Mouse (Mus musculus) spleen, postnatal 36 days (tissue): ENCODE measurements around the gene Bmp3.

Experiments
- DNase-seq, 2 experiments: peaks; one replicate each; pipeline ENCODE4 v3.0.0; 2022; ENCODE audit warnings: low spot score in 2 of 2, mixed read lengths in 1 of 2

Gene Bmp3

GRCm38 (mm10) chr5:98854264-98854626 lies at the start of gene Bmp3:
TSS of gene Bmp3 (plus strand) at chr5:98854415.
- DNase-seq: no peak

DNA sequence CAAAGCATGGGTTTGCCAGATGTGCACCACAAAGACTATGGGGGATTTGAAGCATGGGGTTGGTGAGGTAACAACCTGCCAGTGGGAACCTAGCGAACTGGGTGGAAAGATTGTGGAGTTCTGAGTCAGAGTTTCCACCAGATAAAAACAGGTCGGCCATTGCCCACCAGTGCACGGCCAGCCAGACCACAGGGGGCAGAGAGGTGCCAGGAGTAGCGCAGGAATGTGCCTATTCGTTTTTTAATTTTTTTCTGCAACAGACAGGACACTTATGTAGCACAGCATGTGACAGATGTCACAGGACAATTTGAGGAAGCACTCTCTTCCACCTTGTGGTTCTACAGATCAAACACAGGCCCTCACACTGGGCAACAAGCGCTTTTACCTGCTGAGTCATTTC lies 49.5 kb upstream of the Bmp3 start:
- DNase-seq: no peak

DNA sequence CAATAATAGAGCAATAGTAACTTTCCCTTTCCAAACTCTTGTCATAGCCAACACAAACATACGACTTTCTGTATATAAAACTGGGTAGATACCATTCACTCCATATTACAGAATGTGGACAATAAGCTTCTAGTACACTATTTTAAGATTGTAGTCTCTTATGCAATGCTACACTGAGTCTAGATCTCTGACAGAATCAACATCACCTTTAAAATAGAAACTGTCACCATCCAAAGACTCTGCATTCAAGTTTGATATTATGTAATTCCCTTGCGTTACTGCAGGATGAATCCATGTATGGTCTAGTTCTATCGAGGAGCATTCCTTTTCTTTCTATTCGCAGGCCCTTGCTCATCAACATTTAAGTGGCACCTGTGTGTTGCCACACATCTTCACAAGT lies 47.7 kb upstream of the Bmp3 start:
- no peak for DNase-seq

- no peak for DNase-seq
Observed at GRCm38 (mm10) chr5:98807022-98807421, 47.2 kb upstream of the Bmp3 start.

DNA sequence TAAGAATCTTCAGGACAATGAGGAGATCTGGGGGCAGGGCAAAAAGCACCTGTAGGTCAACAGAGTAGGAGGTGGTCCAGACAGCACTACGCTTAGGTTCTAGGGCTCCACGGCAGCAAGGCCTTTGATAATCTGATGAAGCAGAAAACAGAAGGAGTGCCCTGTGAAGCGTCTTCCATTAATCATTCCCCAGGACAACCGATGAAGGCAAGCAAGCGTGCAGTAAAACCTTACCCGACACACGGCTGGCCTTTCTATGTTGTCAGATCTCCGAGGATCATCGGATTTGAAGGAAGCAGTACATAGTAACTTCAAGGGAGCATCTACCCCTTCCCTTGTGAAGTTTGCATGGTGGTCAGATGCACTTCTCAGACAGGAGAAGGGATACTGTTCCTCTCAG lies 46.3 kb upstream of the Bmp3 start:
- DNase-seq: no peak

GRCm38 (mm10) chr5:98812380-98812779 lies 41.8 kb upstream of the Bmp3 start:
- DNase-seq: no peak

- no peak for DNase-seq
Observed at GRCm38 (mm10) chr5:98815269-98815668, 38.9 kb upstream of the Bmp3 start.

- no peak for DNase-seq
Observed at GRCm38 (mm10) chr5:98833760-98834159, 20.5 kb upstream of the Bmp3 start.

DNA sequence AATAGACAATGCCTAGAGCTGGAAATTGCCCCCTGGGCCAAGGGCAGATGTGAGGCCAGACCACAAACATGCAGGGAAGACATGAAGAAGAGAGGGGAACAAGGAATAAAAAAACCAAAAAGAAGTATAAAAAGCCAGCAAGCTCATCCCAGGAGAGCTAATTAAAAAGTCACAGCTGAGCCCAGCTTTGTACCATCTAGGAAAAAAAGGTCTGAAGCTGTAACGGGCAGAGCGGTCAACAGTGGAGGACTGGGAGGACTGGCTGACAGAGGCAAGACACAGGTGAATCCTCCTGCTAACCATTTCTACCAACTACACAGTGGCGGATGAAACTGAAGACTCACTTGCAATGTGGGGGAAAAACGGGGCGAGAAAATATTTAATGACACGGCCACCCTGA lies 19.9 kb upstream of the Bmp3 start:
- no peak for DNase-seq

- no peak for DNase-seq
Observed at GRCm38 (mm10) chr5:98842600-98843310, 11.5 kb upstream of the Bmp3 start.

- no peak for DNase-seq
Observed at GRCm38 (mm10) chr5:98844664-98845063, 9.6 kb upstream of the Bmp3 start.

DNA sequence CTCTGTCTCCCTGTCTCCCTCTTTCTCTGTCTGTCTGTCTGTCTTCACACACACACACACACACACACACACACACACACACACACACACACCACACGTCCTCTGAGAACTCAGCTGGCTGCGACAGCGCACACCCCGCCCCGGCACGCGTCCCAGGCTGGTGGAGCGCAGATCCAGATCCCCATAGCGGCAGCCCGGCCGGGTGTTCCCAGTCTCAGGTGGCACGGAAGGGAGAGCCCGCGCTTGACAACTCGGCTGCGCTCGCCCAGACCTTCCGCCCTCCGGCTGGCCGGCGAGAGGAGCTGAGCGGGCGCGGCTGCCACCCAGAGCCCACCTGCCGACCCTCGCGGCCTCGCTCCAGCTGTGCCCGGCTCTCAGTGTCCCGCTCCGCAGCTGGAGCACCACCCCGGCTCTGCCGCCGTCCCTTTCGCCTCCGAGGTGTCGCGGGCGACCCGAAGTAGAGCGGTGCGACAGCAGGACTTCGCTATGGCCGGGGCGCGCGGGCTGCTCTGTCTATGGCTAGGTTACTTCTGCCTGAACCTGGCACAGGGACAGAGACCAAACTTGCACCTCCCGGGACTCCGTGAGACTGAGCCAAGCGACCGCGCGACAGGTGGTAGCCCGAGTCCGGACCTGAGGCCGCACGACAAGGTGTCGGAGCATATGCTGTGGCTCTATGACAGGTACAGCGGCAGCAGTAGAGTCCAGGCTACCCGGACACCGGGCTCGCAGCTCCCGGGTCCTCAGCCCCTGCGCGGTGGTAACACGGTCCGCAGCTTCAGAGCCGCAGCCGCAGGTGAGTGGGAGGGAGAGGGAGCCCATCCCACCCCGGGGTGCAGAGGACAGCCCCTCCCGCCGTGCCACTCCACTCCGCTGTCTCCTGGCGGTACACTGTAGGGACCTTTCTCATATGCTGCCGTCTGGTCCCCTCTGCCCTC lies 681 bp downstream of the Bmp3 start:
- DNase-seq: no peak

DNA sequence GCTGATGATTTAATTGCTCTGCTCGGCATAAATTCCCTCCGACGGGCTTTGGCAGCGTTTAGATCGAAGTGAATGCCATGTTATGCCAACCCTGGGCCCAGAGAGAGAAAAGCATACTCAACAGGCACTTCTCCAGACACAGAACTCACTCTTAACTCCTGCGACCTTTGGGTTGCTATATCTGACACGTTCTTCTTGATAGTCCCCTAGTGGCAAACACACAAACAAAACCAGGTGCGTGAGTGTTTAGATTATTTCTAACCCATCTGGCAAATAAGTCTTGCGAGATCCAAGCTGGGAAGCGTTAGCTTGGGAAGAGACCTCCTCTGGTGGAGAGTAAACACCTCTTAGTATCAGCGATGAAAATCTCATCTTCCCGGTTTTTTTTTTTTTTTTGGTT lies 1.5 kb downstream of the Bmp3 start:
- DNase-seq: no peak

DNA sequence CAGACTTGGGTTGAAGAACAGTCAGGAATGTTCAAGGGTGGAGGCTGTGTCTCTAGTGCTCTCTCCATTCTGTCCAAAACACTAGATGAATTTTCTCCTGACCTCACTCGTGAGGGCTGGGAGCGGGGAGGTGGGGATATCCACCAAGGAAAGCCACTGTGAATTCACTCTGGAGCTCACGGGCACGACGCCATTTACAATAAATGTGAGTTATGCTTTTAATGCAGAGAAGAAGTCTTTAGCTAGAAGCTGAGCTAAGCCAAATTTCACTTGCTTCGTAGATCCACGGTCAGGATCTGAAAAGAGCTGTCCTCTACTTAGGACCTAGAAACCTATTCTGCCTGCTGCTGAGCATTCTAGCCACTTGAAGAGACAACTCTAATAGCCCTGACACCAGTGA lies 2.1 kb downstream of the Bmp3 start:
- no peak for DNase-seq

GRCm38 (mm10) chr5:98863891-98864290 lies 9.7 kb downstream of the Bmp3 start:
- DNase-seq: no peak

DNA sequence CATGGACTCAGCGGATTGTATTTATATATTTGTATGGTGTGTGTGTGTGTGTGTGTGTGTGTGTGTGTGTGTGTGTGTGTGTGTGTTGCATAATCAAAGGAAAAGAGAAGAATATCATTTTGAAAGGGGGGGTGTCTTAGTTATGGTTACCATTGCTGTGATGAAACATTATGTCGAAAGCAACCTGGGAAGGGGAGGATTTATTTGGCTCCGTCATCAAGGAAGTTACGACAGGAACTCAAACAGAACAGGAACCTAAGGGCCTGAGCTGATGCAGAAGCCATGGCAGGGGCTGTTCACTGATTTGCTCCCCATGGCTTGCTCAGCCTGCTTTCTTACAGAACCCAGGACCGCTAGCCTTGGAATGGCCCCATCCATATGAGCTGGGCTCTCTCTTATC lies 10.9 kb downstream of the Bmp3 start:
- DNase-seq: no peak

GRCm38 (mm10) chr5:98876056-98876455 lies 21.8 kb downstream of the Bmp3 start:
- DNase-seq: no peak

GRCm38 (mm10) chr5:98878891-98879290 lies 24.7 kb downstream of the Bmp3 start:
- no peak for DNase-seq

- DNase-seq: no peak
Observed at GRCm38 (mm10) chr5:98882096-98882495, 27.9 kb downstream of the Bmp3 start.

DNA sequence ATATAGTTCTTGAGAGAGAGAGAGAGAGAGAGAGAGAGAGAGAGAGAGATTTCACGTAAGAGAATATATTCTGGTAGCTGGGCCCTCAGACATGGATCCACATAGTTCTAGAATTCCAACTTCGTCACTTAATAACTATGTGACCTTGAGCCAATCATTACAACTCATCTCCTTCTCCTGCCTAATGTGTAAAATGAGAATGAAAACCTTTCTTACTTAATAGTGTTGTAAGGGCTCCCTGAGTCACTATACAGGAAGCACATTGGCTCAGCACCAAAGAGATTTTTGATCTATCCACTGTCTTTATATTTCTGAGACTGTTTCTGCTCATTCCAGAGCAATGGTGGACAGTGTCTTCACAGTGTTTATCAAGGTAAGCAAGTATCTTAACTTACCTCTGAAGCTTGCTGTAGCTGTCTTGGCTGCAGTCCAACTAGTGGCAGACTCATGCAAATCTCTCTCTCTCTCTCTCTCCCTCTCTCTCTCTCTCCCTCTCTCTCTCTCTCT lies 36.4 kb downstream of the Bmp3 start:
- DNase-seq: no peak

GRCm38 (mm10) chr5:98894281-98894680 lies 40.1 kb downstream of the Bmp3 start:
- DNase-seq: no peak

GRCm38 (mm10) chr5:98897946-98898345 lies 43.7 kb downstream of the Bmp3 start:
- DNase-seq: no peak

- no peak for DNase-seq
Observed at GRCm38 (mm10) chr5:98900926-98901325, 46.7 kb downstream of the Bmp3 start.
